Mouse (Mus musculus) limb, embryonic 15.5 days (tissue): ENCODE measurements around the gene Il22ra1. TPM values are rescaled to one million over a fixed set of nuclear protein-coding genes. Genes with fewer than 3 reads are reported as not detected.

Experiments used
- ATAC-seq: fragments of 200-750 bp; cut with Nextera tagmentation; 2 replicates; pipeline ENCODE4 v1.8.0; 2017; ENCODE audit warnings: low read depth, moderate TSS enrichment; ENCODE audit not compliant: insufficient number of reproducible peaks, low FRiP score, low TSS enrichment
- H3K27ac ChIP-seq: fragments of 300-500 bp; sonication (generic); 2 replicates; pipeline ENCODE4 v1.5.1; 2015; ENCODE audit warnings: moderate library complexity, mild to moderate bottlenecking, inconsistent platforms
- H3K27me3 ChIP-seq: fragments of 300-500 bp; sonication (generic); 2 replicates; pipeline ENCODE4 v1.6.1; 2015; ENCODE audit warnings: inconsistent platforms
- H3K36me3 ChIP-seq: fragments of 300-500 bp; sonication (generic); 2 replicates; pipeline ENCODE4 v1.6.1; 2015; ENCODE audit warnings: inconsistent platforms
- H3K4me1 ChIP-seq: fragments of 300-500 bp; sonication (generic); 2 replicates; pipeline ENCODE4 v1.6.1; 2015; ENCODE audit warnings: inconsistent platforms
- H3K4me2 ChIP-seq: fragments of 300-500 bp; sonication (generic); 2 replicates; pipeline ENCODE4 v1.6.1; 2015; ENCODE audit warnings: mild to moderate bottlenecking, inconsistent platforms
- H3K4me3 ChIP-seq: fragments of 300-500 bp; sonication (generic); 2 replicates; pipeline ENCODE4 v1.5.1; 2015; ENCODE audit warnings: mild to moderate bottlenecking, inconsistent platforms
- H3K9ac ChIP-seq: fragments of 300-500 bp; sonication (generic); 2 replicates; pipeline ENCODE4 v1.6.1; 2015; ENCODE audit warnings: inconsistent platforms
- H3K9me3 ChIP-seq: fragments of 300-500 bp; sonication (generic); 2 replicates; pipeline ENCODE4 v1.6.1; 2016; ENCODE audit warnings: inconsistent platforms
- WGBS: fragments of 180-500 bp; shearing (Covaris S2); methylation state at CpG from one replicate; pipeline ENCODE4 v1.1.7; 2015; 5-methylcytosine and 5-hydroxymethylcytosine counted together
- polyA plus RNA-seq: library from polyadenylated mRNA; unstranded; fragments of >200 nt; fragmentation: Nextera tagmentation; extraction: Ambion mirVana; gene quantifications from 2 replicates; pipeline ENCODE4 v1.2.1, GENCODE M21; 2015

Gene Il22ra1
- polyA plus RNA-seq = 1.0 and 1.1 TPM in 2 replicates

DNA sequence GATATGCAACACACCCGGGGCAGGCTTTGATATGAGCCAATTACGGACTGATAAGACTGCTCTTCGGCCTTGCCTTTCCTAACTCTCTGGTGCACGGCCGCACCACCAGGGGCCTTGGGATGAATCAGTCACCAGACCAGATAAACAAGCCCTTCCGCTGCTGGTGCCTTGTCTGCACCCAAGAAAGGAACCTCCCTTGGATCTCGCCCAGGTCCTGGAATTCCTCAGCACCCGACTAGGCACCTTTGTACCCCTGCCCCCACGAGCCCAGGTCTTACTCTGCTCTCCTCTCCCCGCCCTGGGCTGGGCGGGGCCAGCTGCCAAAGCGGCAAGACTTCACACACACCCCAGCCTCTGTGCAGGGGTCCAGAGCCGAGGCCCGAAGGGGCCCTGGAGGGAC, at the start of gene Il22ra1:
Il22ra1 (plus strand) TSS at position 356 of the 400 bp plus-strand sequence.
- Histone ChIP-seq H3K36me3 (no peaks in the 10 kb centered on the region), H3K27ac (peak within 1 kb of the TSS; percentile 57; the same call in 1 of the 2 replicates), H3K4me3 (peak within 1 kb of the TSS; percentile 21), H3K4me2 (peak within 1 kb of the TSS; percentile 20), H3K9ac (no peak within 1 kb of the TSS), H3K27me3 (no peaks in the 10 kb centered on the region), H3K9me3 (no peaks in the 10 kb centered on the region), H3K4me1 (peaks cover 28% of the 10 kb centered on the region)
- WGBS = 42% methylated on average over 14 of the region's 14 CpGs
- ATAC-seq = no peak

DNA sequence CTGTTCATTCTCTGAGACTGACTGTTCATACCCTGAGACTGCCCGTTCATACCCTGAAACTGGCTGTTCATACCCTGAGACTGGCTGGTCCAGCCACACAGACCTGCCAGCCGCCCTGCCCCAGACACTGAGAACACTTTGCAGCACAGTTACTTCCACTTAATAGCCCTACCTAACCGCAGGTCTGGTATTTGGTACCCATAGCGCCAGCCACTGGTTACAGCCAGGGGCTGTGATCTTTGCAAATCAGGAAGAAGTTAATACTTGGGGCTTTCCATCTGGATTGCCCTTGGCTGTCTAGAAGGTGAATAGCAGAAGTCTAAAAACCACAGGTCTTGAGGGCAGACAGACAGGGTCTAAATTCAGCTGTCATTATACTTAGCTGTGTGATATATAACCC, 48.7 kb upstream of the Il22ra1 start:
- ATAC-seq = no peak
- H3K27ac ChIP-seq = no peak overlapping the region
- H3K4me2 ChIP-seq = no peak overlapping the region
- H3K9ac ChIP-seq = no peak overlapping the region
- no peaks in the 10 kb centered on the region for H3K36me3 ChIP-seq
- peaks cover 4% of the 10 kb centered on the region; the same call in 1 of the 2 replicates for H3K4me1 ChIP-seq
- no peaks in the 10 kb centered on the region for H3K9me3 ChIP-seq
- 38% methylated on average over 4 of the region's 4 CpGs for WGBS
- no peaks in the 10 kb centered on the region for H3K27me3 ChIP-seq
- no peak overlapping the region for H3K4me3 ChIP-seq

DNA sequence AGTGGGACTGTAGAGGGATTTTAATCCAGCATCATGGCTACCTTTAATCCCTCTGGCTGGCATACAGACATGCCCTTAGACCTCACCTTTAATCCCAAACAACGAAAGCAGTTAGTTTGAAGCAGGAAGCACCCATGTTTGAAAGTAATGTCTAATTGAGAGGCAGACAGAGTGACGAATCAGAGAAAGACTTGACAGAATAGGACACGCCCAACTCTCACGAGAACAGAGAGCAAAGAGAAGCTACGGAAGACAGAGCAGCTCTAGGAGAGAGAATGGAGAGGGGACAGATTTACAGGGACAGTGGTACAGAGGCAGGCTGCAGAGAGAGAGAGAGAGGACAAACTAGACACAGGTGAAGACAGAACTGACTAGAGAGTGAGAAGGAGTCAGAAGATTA, 46.2 kb upstream of the Il22ra1 start:
- Histone ChIP-seq H3K27me3 (peaks cover 16% of the 10 kb centered on the region), H3K27ac (no peak overlapping the region), H3K36me3 (no peaks in the 10 kb centered on the region), H3K4me1 (peaks cover 6% of the 10 kb centered on the region; the same call in 1 of the 2 replicates), H3K9ac (no peak overlapping the region), H3K4me3 (no peak overlapping the region), H3K4me2 (no peak overlapping the region), H3K9me3 (no peaks in the 10 kb centered on the region)
- WGBS = 72% methylated on average over 5 of the region's 5 CpGs
- ATAC-seq = no peak

DNA sequence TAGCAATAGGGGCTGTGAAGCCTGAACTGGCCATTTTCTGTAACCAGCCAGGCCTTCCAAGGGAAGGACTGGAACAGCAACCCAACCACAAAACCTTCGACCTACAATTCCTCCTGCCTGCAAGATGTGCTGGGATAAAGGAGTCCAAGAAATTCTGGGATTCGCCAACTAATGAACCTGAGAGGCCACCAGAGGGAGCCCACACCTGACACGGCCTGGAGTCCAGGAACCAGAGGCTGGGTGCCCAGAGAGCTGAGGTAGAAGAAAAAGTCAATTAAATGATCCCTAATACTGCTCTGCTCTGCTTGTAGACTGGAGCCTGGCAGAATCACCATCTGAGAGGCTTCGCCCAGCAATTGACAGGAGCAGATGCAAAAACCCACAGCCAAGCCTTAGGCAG, 44.4 kb upstream of the Il22ra1 start:
- ATAC-seq = no peak
- Histone ChIP-seq H3K27ac (no peak overlapping the region), H3K4me2 (no peak overlapping the region), H3K4me3 (no peak overlapping the region), H3K4me1 (peaks cover 10% of the 10 kb centered on the region; the same call in 1 of the 2 replicates), H3K9me3 (no peaks in the 10 kb centered on the region), H3K27me3 (peaks cover 34% of the 10 kb centered on the region), H3K36me3 (no peaks in the 10 kb centered on the region), H3K9ac (no peak overlapping the region)
- WGBS = 27% methylated on average over 4 of the region's 4 CpGs

DNA sequence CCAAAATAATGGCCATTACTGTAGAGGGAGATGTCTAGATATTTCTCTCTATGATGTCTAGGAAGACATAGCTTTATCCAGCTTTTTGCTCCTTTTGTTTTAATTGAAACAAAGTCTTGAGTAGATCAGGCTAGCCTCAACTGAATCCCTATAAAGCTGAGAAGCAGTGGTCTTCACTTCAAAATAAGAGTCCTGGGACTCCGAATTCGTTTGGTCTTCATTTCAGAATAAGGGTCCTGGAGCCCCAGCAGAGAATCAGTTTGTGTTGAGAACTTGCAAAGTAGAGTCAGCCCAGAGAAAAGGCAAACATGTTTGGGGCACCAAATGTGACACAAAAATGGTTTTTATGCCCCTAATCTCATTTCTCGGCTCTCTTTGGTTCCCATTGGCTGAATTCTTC, 43.2 kb upstream of the Il22ra1 start:
- H3K9me3 ChIP-seq = no peaks in the 10 kb centered on the region
- 26% methylated on average over 3 of the region's 3 CpGs for WGBS
- no peak overlapping the region for H3K4me2 ChIP-seq
- H3K4me3 ChIP-seq = no peak overlapping the region
- H3K27me3 ChIP-seq = peaks cover 36% of the 10 kb centered on the region
- no peak overlapping the region for H3K9ac ChIP-seq
- H3K27ac ChIP-seq = no peak overlapping the region
- no peaks in the 10 kb centered on the region for H3K36me3 ChIP-seq
- peaks cover 10% of the 10 kb centered on the region; the same call in 1 of the 2 replicates for H3K4me1 ChIP-seq
- no peak for ATAC-seq

DNA sequence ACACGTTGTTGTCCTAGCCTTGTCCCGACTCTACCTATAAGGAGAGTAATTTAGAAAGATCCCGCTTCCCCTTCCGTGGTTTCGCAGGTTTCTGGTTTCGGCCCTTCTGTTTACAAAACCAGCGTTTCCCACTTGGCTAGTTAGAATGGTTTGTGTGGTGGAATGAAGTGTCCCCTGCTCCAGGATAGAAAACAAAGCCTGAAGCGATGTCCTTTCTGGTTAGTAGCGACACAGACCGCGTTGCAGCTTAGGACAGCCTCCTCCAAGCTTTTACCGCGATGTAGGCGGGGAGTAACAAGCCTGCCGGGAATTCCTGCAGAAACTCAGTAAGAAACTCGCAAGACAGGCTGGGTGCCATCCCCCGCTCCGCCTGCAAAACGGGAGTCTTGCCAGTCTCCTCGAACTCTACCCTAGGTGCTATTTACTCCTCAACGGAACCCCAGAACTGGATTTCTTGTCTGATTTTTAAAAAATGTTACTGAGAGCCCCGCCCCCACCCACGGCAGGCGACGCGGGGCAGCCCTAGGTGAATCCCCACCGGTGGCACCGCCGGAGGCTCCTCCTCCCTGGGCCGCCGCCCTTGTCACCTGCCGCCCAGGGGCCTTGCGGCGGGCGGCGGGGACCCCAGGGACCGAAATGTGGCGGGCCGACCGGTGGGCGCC, 41.9 kb upstream of the Il22ra1 start, which contains the start of gene Ifnlr1:
Ifnlr1 (plus strand) TSS at position 382 of the 662 bp plus-strand sequence.
- peaks cover 10% of the 10 kb centered on the region; the same call in 1 of the 2 replicates for H3K4me1 ChIP-seq
- no peaks in the 10 kb centered on the region for H3K9me3 ChIP-seq
- H3K27ac ChIP-seq = peak within 1 kb of the TSS; percentile 70
- H3K27me3 ChIP-seq = peaks cover 36% of the 10 kb centered on the region
- H3K4me2 ChIP-seq = peak within 1 kb of the TSS; percentile 98
- peak within 1 kb of the TSS; percentile 55 for H3K4me3 ChIP-seq
- 1% methylated on average over 41 of the region's 41 CpGs for WGBS
- peak within 1 kb of the TSS; percentile 52 for H3K9ac ChIP-seq
- ATAC-seq = peak; percentile 35; the same call in 1 of the 2 replicates
- no peaks in the 10 kb centered on the region for H3K36me3 ChIP-seq

DNA sequence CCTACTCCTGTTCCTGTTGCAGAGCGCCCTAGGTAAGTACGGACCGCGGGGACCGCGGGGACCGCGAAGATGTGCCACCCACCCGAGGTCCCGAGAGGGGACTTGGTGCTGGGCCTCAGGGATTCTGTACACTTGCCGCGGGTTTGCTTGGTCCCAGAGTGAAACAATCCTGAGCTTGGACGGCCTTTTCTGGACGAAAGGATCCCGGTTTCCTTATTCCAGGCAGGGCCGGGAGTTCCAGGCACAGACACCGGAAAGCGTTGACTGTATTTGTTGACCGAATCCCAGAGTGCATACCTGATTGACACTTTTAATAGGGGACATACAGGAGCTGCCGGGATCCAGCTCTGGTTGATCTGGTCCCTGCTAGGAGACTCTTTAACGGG, 41.4 kb upstream of the Il22ra1 start:
- H3K4me1 ChIP-seq = peaks cover 10% of the 10 kb centered on the region; the same call in 1 of the 2 replicates
- H3K4me3 ChIP-seq = peak overlapping the region; percentile 55
- H3K27ac ChIP-seq = peak overlapping the region; percentile 70; the same call in 1 of the 2 replicates
- peak overlapping the region; percentile 98 for H3K4me2 ChIP-seq
- WGBS = 1% methylated on average over 21 of the region's 21 CpGs
- H3K36me3 ChIP-seq = no peaks in the 10 kb centered on the region
- H3K27me3 ChIP-seq = peaks cover 36% of the 10 kb centered on the region
- H3K9ac ChIP-seq = peak overlapping the region; percentile 52
- 0 out of 2 replicates have a peak, but pooled peaks have one; percentile 19 for ATAC-seq
- H3K9me3 ChIP-seq = no peaks in the 10 kb centered on the region

GRCm38 (mm10) chr4:135689797-135690196, 38.2 kb upstream of the Il22ra1 start:
- ATAC-seq = no peak
- H3K36me3 ChIP-seq = no peaks in the 10 kb centered on the region
- no peak overlapping the region for H3K27ac ChIP-seq
- peaks cover 10% of the 10 kb centered on the region; the same call in 1 of the 2 replicates for H3K4me1 ChIP-seq
- H3K9me3 ChIP-seq = no peaks in the 10 kb centered on the region
- 85% methylated on average over 7 of the region's 7 CpGs for WGBS
- no peak overlapping the region for H3K9ac ChIP-seq
- H3K27me3 ChIP-seq = peaks cover 35% of the 10 kb centered on the region
- H3K4me2 ChIP-seq = no peak overlapping the region
- H3K4me3 ChIP-seq = no peak overlapping the region

DNA sequence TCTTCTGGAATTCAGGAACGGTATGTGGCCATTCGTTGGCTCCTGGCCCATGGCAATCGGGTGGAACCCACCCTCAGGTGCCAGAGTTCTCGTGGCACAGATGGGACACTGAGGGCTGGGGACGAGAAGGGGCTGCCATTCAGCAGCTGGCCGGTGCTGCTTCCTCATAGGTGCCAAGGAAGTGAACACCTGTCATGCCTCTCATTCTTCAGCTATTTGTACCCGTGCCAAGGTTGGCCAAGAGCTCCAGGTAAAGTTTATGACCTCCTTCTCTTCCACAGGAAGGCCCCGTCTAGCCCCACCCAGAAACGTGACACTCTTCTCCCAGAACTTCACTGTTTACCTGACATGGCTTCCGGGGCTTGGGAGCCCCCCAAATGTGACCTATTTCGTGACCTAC, 37.7 kb upstream of the Il22ra1 start:
- H3K36me3 ChIP-seq = no peaks in the 10 kb centered on the region
- H3K4me1 ChIP-seq = peaks cover 10% of the 10 kb centered on the region; the same call in 1 of the 2 replicates
- H3K4me2 ChIP-seq = no peak overlapping the region
- H3K9ac ChIP-seq = no peak overlapping the region
- WGBS = 75% methylated on average over 11 of the region's 11 CpGs
- no peak overlapping the region for H3K27ac ChIP-seq
- ATAC-seq = no peak
- H3K4me3 ChIP-seq = no peak overlapping the region
- H3K9me3 ChIP-seq = no peaks in the 10 kb centered on the region
- peaks cover 31% of the 10 kb centered on the region for H3K27me3 ChIP-seq

GRCm38 (mm10) chr4:135692916-135693315, 35.1 kb upstream of the Il22ra1 start:
- H3K36me3 ChIP-seq = no peaks in the 10 kb centered on the region
- ATAC-seq = no peak
- H3K27me3 ChIP-seq = peaks cover 9% of the 10 kb centered on the region
- H3K9me3 ChIP-seq = no peaks in the 10 kb centered on the region
- no peak overlapping the region for H3K4me2 ChIP-seq
- H3K4me3 ChIP-seq = no peak overlapping the region
- no peak overlapping the region for H3K9ac ChIP-seq
- no peaks in the 10 kb centered on the region for H3K4me1 ChIP-seq
- WGBS = 80% methylated on average over 4 of the region's 4 CpGs
- no peak overlapping the region for H3K27ac ChIP-seq

- no peak for ATAC-seq
- Histone ChIP-seq H3K36me3 (peaks cover 3% of the 10 kb centered on the region; the same call in 1 of the 2 replicates), H3K4me3 (peak overlapping the region; percentile 5; the same call in 1 of the 2 replicates)
Observed at GRCm38 (mm10) chr4:135698498-135698897, 29.5 kb upstream of the Il22ra1 start.

GRCm38 (mm10) chr4:135703497-135703896, 24.5 kb upstream of the Il22ra1 start:
- H3K4me3 ChIP-seq = no peak overlapping the region
- H3K4me2 ChIP-seq = no peak overlapping the region
- 73% methylated on average over 13 of the region's 13 CpGs for WGBS
- H3K9me3 ChIP-seq = no peaks in the 10 kb centered on the region
- H3K4me1 ChIP-seq = peaks cover 4% of the 10 kb centered on the region
- peaks cover 3% of the 10 kb centered on the region; the same call in 1 of the 2 replicates for H3K36me3 ChIP-seq
- no peaks in the 10 kb centered on the region for H3K27me3 ChIP-seq
- H3K27ac ChIP-seq = no peak overlapping the region
- no peak overlapping the region for H3K9ac ChIP-seq
- no peak for ATAC-seq

More at GRCm38 (mm10) chr4:135698498-135698897, 29.5 kb upstream of the Il22ra1 start:
- Histone ChIP-seq H3K4me2 (no peak overlapping the region), H3K27me3 (no peaks in the 10 kb centered on the region), H3K27ac (no peak overlapping the region), H3K9ac (no peak overlapping the region), H3K9me3 (no peaks in the 10 kb centered on the region), H3K4me1 (peaks cover 4% of the 10 kb centered on the region)
- 79% methylated on average over 7 of the region's 7 CpGs for WGBS
